Mouse (Mus musculus): ENCODE measurements around the gene Adgrl3. TPM values are rescaled to one million over a fixed set of nuclear protein-coding genes. Genes with fewer than 3 reads are reported as not detected.

Gene Adgrl3
- total RNA-seq, 2 experiments from 2014 or later: 26.5 to 28.9 TPM

DNA sequence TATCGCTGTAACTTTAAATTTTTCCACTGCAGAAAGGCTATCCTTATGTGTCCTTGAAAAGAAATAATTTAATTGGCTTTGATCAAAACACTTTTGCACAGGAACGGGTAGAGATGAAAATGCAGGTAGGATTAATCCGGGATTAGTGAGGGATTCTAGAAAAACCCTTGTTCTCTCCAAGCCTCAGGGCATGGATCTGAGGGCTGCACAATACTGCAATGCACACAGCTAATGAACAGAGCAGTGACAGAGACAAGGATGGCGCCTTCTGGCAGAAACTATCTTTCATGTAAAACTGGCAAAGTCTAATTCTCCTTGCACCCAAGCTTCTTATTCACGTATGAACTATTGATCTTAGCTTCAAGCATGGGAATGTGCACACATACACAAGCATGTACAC lies 791.0 kb downstream of the Adgrl3 start:
- DNase-seq (ENCODE audit: low spot score in 2 of 2): no peak

DNA sequence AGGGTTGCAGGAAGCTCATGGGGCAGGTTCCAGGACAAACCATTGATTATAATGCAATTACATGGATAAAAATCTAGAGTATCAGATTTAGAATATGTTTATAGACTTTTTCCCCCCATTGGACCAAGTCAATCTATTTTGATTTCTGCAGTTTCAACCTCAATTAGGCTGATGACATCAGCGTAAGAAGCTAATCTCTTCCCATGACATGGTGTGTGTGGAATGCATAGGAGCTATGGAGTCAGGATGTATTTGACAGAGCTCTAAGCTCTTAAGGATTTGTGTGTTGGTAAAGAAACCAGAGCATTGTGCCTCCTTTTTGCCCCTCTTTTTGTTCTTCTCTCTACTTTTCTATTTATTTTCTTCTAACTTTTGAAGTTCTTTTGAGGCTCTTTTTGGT lies 812.1 kb downstream of the Adgrl3 start:
- no peak for DNase-seq (ENCODE audit: low spot score in 2 of 2)

DNA sequence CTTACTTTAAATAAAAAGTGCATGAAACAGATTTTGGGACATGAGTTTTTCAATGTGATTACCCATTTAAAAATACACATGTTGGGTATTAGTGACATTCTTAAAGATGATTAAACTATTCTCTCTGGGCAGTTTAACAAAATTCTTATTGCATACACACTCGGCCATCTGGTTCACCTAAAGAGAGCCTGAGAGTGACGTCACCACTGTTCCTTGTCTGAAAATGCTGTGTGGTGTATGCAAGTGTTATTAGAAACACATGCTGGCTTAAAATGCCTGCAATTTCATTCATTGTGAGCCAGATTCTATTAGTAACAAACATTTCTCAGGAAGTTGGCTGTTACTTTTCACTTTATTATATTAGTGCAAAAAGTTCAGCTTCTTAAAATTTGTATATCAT lies 812.7 kb downstream of the Adgrl3 start:
- no peak for DNase-seq (ENCODE audit: low spot score in 2 of 2)

DNA sequence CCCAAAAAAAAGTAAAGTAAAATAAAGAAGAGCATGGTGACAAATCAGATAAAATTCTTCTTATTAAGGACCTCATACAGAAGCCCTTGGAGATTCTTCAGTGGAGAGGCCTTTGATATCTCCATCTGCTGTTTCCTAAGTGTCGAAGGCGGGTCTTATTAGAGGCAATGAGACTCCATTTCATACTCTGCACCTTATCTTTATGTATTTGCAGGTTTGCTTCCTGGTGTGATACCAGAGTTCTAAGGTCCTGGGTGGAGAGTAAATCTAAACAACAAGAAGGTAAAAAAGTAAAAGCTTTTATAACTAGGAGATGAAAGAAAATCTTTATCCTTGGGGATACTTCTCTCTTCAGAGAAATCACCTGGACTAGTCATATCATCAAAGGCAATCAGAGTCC lies 817.9 kb downstream of the Adgrl3 start:
- DNase-seq (ENCODE audit: low spot score in 2 of 2): no peak

DNA sequence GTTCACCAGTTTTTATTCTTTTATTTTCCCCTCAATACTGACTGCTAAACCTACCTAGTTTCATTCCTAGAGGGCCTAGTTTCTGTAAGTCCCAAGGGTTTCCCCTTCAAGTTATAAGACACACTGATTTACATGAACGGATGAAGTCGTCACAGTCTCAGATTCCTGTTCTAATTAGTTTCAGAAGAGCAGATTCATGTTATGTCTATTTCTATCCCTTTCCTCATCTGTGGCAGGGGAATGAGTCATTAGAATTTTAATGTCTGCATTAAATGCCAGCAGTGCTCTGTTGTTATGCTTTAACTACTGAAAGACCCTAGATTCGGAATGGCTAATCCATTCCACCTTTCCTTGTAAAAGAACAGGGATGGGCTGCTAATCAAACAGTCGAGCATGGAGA lies 823.9 kb downstream of the Adgrl3 start:
- no peak for DNase-seq (ENCODE audit: low spot score in 2 of 2)

DNA sequence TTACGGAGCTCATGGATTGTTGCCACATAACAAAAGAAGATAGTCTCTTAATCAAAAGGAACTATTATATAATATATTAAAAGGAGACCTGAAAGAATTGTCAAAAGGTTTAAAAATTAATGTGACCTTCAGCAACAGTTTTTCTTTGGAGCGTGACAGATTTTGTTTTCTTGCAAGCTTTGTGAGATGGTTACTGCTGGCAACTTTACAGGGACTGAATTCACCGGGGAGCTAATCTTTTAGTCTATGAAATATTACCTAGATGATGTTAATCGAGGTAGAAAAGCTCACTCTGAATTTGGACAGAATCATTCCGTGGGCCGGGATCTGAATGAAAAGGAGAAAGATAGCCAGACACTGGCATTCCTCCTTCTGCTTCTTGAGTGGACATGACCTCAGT lies 850.4 kb downstream of the Adgrl3 start:
- DNase-seq (ENCODE audit: low spot score in 2 of 2): no peak

Small RNA genes within 50 kb of the gene (microRNA-seq; reads per million reads assigned to microRNA genes)
- not detected for gene Gm22048

Data from gastrocnemius, postnatal 4 days (tissue).